Mouse (Mus musculus) kidney, postnatal 0 days (tissue): Measurements from ENCODE around the gene L1td1. TPM values are rescaled to one million over a fixed set of nuclear protein-coding genes. Genes with fewer than 3 reads are reported as not detected.
"Not testable (repeated sequence)": the region's sequence is repeated elsewhere in the genome, so short reads cannot be mapped to it uniquely, and the experiment has no call there.

Experiments
- ATAC-seq: fragments of 200-750 bp; cut with Nextera tagmentation; replicated peaks from 2 replicates; pipeline ENCODE4 v1.8.0; 2017; ENCODE audit warnings: low read depth, moderate number of reproducible peaks, moderate TSS enrichment, moderate library complexity; ENCODE audit not compliant: low FRiP score
- DNase-seq: peaks from one replicate; pipeline ENCODE4 v3.0.0-alpha.2; 2016; ENCODE audit warnings: low spot score
- H3K27ac ChIP-seq: fragments of 300-500 bp; sonication (generic); 2 replicates; pipeline ENCODE4 v1.5.1; 2014; ENCODE audit warnings: mild to moderate bottlenecking
- H3K27me3 ChIP-seq: fragments of 300-500 bp; sonication (generic); 2 replicates; pipeline ENCODE4 v1.6.1; 2014; ENCODE audit warnings: low read length, mixed read lengths; ENCODE audit not compliant: insufficient read depth
- H3K36me3 ChIP-seq: fragments of 300-500 bp; sonication (generic); 2 replicates; pipeline ENCODE4 v1.6.1; 2014; ENCODE audit warnings: low read length, mixed read lengths; ENCODE audit not compliant: insufficient read depth
- H3K4me1 ChIP-seq: fragments of 300-500 bp; sonication (generic); replicated peaks from 2 replicates; pipeline ENCODE4 v1.6.1; 2014; ENCODE audit warnings: antibody characterized with exemption, low read length, mixed read lengths; ENCODE audit not compliant: insufficient read depth
- H3K4me2 ChIP-seq: fragments of 300-500 bp; sonication (generic); 2 replicates; pipeline ENCODE4 v1.6.1; 2014; ENCODE audit warnings: mild to moderate bottlenecking, low read length, moderate library complexity, mixed read lengths
- H3K4me3 ChIP-seq: fragments of 300-500 bp; sonication (generic); replicated peaks from 2 replicates; pipeline ENCODE4 v1.5.1; 2014; ENCODE audit warnings: low read depth, low read length
- H3K9ac ChIP-seq: fragments of 300-500 bp; sonication (generic); 2 replicates; pipeline ENCODE4 v1.6.1; 2014; ENCODE audit warnings: low read depth, low read length
- H3K9me3 ChIP-seq: fragments of 300-500 bp; sonication (generic); replicated peaks from 2 replicates; pipeline ENCODE4 v1.6.1; 2016; ENCODE audit warnings: low read length, inconsistent platforms, mixed read lengths
- CTCF ChIP-seq: IDR thresholded peaks from 2 replicates; pipeline ENCODE4 v1.5.1; 2016; ENCODE audit warnings: antibody characterized with exemption, low read depth, mild to moderate bottlenecking, moderate library complexity
- WGBS: fragments of 180-500 bp; shearing (Covaris S2); extraction: QIAGEN DNeasy Blood & Tissue Kit; methylation state at CpG from one replicate; pipeline ENCODE4 v1.1.7; 2014; 5-methylcytosine and 5-hydroxymethylcytosine counted together
- polyA plus RNA-seq: library from polyadenylated mRNA; unstranded; fragments of >200 nt; fragmentation: Nextera tagmentation; extraction: Ambion mirVana; gene quantifications from 2 replicates; pipeline ENCODE4 v1.2.1, GENCODE M21; 2015

L1td1 gene
- polyA plus RNA-seq, 1 experiment from 2014 or later: 0.18 TPM

DNA sequence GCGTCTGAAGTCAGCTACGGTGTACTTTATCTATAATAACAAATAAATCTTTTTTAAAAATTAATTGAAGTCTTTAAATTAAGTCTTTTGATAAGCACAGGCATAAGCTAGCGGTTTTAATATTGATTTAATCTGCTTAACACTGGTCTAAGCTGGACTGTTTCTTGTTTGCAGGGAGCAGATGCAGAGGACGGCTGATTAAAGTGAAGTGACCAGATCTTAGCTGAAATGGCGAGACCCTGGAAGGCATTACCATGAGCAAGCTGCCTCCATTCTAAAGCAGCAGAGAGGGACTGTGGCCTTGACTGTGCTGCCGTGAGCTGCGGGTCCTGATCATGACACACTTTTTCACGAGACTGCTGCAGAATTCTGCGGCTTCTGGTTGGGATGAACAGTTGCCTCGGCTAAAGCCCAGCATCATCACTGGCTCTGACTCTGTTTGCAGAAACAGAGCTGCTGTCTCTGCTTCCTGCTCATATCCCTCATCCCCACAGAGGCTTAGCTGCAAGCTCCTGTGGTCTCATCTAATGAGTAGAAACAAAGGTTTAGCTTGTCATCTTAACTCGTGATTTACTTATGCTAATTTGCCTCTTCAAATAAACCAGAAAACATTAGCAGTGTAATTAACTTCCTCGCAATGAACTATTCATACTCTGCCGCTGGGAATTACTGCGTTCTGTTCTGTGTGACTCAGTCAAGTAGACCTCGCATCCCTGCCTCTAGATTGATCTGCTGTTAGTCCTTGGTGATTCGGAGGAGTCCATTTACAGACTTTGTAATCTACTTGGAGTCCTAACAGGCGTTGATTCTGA is 8.6 kb upstream of the L1td1 start:
- no peaks in the 10 kb centered on the region for H3K27me3 ChIP-seq
- H3K4me2 ChIP-seq: no peak overlapping the region
- H3K9me3 ChIP-seq: no peaks in the 10 kb centered on the region
- WGBS: 87% methylated on average over 17 of the region's 17 CpGs
- TF ChIP-seq CTCF: no peak
- H3K4me1 ChIP-seq: no peaks in the 10 kb centered on the region
- H3K36me3 ChIP-seq: no peaks in the 10 kb centered on the region
- H3K4me3 ChIP-seq: no peak overlapping the region
- no peak for ATAC-seq
- no peak overlapping the region for H3K27ac ChIP-seq
- no peak overlapping the region for H3K9ac ChIP-seq
- DNase-seq: no peak

DNA sequence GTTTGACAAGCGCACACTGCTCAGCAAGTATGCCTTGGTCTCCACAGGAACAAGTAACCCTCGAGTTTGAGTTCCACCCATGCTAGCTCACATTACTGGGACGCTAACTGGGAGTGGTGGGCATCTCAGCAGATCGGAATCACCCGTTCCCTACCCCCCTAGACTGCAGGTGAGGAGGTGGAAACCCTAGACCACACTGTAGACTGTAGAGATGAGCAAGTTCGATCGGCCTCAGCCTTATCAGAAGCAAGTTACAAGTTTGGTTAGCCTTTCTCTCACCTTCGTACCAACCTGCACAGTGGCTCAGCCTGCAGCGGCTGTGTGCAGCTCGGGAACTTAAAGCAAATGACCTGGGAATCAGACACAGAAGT is 8.0 kb upstream of the L1td1 start:
- TF ChIP-seq CTCF: no peak
- ATAC-seq (no peak), DNase-seq (no peak)
- Histone ChIP-seq H3K27ac (no peak overlapping the region), H3K4me1 (no peaks in the 10 kb centered on the region), H3K9ac (no peak overlapping the region), H3K27me3 (no peaks in the 10 kb centered on the region), H3K9me3 (no peaks in the 10 kb centered on the region), H3K4me2 (no peak overlapping the region), H3K4me3 (no peak overlapping the region), H3K36me3 (no peaks in the 10 kb centered on the region)
- WGBS: 84% methylated on average over 10 of the region's 10 CpGs

DNA sequence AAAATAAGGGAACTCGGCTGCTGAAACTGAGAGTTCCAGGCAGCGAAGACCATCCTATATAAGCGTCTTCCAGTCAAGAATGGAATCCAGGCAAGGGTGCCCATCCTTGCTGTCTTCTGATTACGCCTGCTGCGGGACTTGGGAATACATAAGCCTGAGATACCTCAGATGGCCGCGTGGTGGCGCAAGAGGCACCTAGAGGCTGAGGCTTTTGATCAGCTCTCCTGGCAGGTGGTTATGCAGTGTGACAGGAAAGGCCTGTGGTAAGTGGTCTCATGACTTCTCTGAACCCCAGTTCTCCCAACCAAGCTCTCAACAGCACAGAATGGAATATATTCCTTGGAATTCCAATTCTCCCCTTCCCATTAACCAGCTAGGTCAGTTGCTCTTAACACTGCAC is 4.1 kb upstream of the L1td1 start:
- no peak overlapping the region for H3K4me3 ChIP-seq
- H3K36me3 ChIP-seq: no peaks in the 10 kb centered on the region
- 18% methylated on average over 8 of the region's 8 CpGs for WGBS
- 0 out of 2 replicates have a peak, but pooled peaks cover 1% of the 10 kb centered on the region for H3K27me3 ChIP-seq
- TF ChIP-seq CTCF: peak; percentile 86
- H3K4me2 ChIP-seq: no peak overlapping the region
- ATAC-seq (0 out of 2 replicates have a peak, but pooled peaks have one; percentile 42), DNase-seq (peak; percentile 83)
- H3K9ac ChIP-seq: no peak overlapping the region
- H3K9me3 ChIP-seq: no peaks in the 10 kb centered on the region
- H3K4me1 ChIP-seq: 0 out of 2 replicates have a peak, but pooled peaks cover 3% of the 10 kb centered on the region
- H3K27ac ChIP-seq: no peak overlapping the region

DNA sequence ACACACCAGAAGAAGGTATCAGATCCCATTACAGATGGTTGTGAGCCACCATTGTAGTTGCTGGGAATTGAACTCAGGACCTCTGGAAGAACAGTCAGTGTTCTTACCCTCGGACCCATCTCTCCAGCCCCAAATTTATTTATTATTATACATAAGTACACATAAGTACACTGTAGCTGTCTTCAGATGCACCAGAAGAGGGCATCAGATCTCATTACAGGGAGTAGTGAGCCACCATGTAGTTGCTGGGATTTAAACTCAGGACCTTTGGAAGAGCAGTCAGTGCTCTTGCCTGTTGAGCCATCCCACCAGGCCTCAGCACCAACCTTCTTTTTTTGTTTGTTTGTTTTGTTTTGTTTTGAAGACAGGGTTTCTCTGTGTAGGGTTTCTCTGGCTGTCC is 1.9 kb upstream of the L1td1 start:
- H3K9ac ChIP-seq, H3K9me3 ChIP-seq, H3K27me3 ChIP-seq, H3K36me3 ChIP-seq, H3K4me1 ChIP-seq, H3K4me2 ChIP-seq, H3K27ac ChIP-seq, ATAC-seq, H3K4me3 ChIP-seq, DNase-seq: not testable (repeated sequence)
- WGBS: 93% methylated on average over 1 of the region's 1 CpGs

DNA sequence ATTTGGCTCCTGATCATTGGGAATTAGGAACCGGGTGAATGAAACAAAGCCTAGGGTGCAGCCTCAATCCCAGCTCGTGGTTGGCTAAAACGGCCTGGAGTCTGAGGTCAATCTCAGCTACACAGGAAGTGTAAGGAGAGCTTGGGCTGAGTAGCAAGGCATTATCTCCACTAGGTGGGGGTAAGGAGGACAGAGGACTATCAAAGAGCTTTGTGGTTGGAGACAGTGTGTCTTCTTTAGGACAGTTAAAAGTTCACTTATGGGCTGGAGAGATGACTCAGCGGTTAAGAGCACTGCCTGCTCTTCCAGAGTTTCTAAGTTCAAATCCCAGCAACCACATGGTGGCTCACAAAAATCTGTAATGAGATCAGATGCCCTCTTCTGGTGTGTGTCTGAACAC is 1.1 kb upstream of the L1td1 start:
- Histone ChIP-seq H3K9ac (no peak overlapping the region), H3K27ac (no peak overlapping the region), H3K27me3 (0 out of 2 replicates have a peak, but pooled peaks cover 7% of the 10 kb centered on the region), H3K4me2 (no peak overlapping the region), H3K36me3 (no peaks in the 10 kb centered on the region), H3K4me1 (0 out of 2 replicates have a peak, but pooled peaks cover 3% of the 10 kb centered on the region), H3K9me3 (no peaks in the 10 kb centered on the region), H3K4me3 (no peak overlapping the region)
- ATAC-seq: no peak; the same call in 1 of the 2 replicates
- peak; percentile 69 for DNase-seq
- WGBS: 41% methylated on average over 4 of the region's 4 CpGs
- TF ChIP-seq CTCF: peak; percentile 57

DNA sequence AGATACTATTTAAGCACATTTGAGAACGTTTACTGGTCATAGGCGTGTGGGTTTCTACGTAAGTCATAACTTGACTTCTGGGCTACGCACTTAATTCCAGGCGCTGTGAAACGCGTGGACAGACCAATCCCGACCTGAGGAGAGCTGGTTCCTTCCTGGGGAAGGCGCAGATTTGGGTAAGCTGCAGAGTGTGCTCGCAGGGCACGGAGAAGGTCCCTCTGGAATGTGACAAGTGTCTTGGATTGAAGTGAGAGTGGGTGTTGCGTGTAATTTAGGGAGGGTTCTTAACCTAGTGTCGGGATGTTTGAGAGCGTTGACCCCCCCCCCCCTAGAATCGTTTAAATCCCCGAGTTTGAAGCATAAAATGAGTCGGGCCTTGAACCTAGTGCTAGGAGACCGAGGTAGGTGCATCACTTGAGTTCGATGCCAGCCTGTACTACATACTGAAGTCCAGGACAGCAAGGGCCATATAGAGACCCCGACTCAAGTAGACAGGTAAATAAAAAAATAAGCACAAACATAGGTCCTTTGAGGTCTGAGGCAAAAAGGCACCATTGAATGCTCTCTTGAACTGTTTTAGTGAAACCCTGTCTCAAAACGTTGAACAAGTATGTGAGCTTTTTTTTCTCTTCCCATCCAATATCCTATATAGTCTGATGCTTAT is 893 bp downstream of the L1td1 start:
- Histone ChIP-seq H3K27me3 (0 out of 2 replicates have a peak, but pooled peaks cover 7% of the 10 kb centered on the region), H3K27ac (no peak overlapping the region), H3K4me3 (peak overlapping the region; percentile 13), H3K9ac (no peak overlapping the region), H3K4me1 (0 out of 2 replicates have a peak, but pooled peaks cover 3% of the 10 kb centered on the region), H3K4me2 (peak overlapping the region; percentile 51), H3K9me3 (no peaks in the 10 kb centered on the region), H3K36me3 (no peaks in the 10 kb centered on the region)
- peak; percentile 18 for DNase-seq
- no peak for TF ChIP-seq CTCF
- no peak for ATAC-seq
- 7% methylated on average over 21 of the region's 21 CpGs for WGBS
